Mouse (Mus musculus): ENCODE data around the gene Vmn1r173.
"Not testable (repeated sequence)": the region's sequence is repeated elsewhere in the genome, so short reads cannot be mapped to it uniquely, and the experiment has no call there.

Vmn1r173 gene

GRCm38 (mm10) chr7:23700403-23700802 is at the start of gene Vmn1r173:
Gene Vmn1r173 (plus strand): TSS chr7:23700703.
- not testable (repeated sequence) for DNase-seq

- DNase-seq = no peak
Observed at GRCm38 (mm10) chr7:23658016-23658415, 42.5 kb upstream of the Vmn1r173 start, which contains the start of gene Vmn1r172. Gene Vmn1r172 (plus strand): TSS chr7:23658316.

- not testable (repeated sequence) for DNase-seq
Observed at GRCm38 (mm10) chr7:23751970-23752369, 51.5 kb downstream of the Vmn1r173 start, which contains the start of gene Vmn1r174. Gene Vmn1r174 (plus strand): TSS chr7:23752270.
